Mouse (Mus musculus): ENCODE measurements around the gene Ppp1r12a. TPM values are rescaled to one million over a fixed set of nuclear protein-coding genes. Genes with fewer than 3 reads are reported as not detected.
"Not testable (repeated sequence)": the region's sequence is repeated elsewhere in the genome, so short reads cannot be mapped to it uniquely, and the experiment has no call there.

Ppp1r12a gene
- polyA plus RNA-seq, 1 experiment from 2014 or later = 99.4 TPM

DNA sequence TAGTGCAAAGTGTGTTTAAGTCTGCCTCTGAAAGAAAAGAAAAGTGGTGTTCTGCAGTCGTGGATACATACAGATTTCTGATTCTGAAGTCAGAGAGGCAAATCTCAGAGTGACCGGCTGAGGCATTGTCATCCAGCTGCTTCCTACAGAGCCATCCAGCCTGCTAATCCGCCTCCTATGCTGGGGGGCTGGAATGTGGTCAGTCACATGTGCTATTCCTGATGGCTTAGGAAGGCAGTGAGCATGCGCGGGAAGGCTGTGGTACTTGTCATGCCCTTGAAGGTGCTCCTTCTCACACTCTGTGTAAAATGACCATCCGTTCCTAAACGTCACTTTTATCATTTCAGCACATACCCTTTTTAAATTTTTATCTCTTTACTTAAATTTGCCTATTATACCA lies 109.2 kb downstream of the Ppp1r12a start:
- Histone ChIP-seq H3K36me3 (ENCODE audit: control insufficient read depth, insufficient read depth, low read length) (peaks cover 35% of the 10 kb centered on the region), H3K4me1 (replicated peaks; ENCODE audit: control insufficient read depth, insufficient read depth, low read length) (no peaks in the 10 kb centered on the region), H3K4me3 (ENCODE audit: low read length) (no peak overlapping the region), H3K9ac (ENCODE audit: low read length) (no peak overlapping the region), H3K27ac (ENCODE audit: low read length) (no peak overlapping the region), H3K27me3 (ENCODE audit: control insufficient read depth, insufficient read depth, low read depth, low read length) (no peaks in the 10 kb centered on the region), H3K9me3 (ENCODE audit: control insufficient read depth, low read length) (no peaks in the 10 kb centered on the region), H3K4me2 (ENCODE audit: low read depth, low read length) (no peak overlapping the region)
- WGBS = 83% methylated on average over 7 of the region's 7 CpGs
- ATAC-seq (ENCODE audit: low read depth) = no peak

DNA sequence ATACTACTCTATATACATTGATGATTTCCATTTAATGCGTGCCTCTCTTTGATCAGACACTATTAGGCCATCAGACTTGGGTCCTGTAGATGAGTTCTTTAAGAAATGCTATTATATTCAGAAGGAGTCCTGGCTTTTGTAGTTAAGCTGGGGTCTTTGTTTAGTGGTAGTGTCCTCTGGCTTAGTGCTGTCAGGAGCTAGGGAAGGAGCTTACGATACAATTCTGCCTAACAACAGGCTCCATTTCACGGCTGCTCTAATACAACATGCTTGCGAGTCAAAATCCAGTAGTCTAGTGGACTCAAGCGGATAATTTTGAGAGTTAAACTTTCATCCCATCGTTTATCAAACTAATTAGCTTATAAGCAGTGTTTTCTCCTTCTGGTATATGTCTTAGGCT lies 114.7 kb downstream of the Ppp1r12a start:
- H3K27ac ChIP-seq (ENCODE audit: low read length) = peak overlapping the region; percentile 30; the same call in 1 of the 2 replicates
- ATAC-seq (ENCODE audit: low read depth) = no peak
- H3K4me2 ChIP-seq (ENCODE audit: low read depth, low read length) = no peak overlapping the region
- H3K36me3 ChIP-seq (ENCODE audit: control insufficient read depth, insufficient read depth, low read length) = peaks cover 34% of the 10 kb centered on the region
- no peak overlapping the region for H3K9ac ChIP-seq (ENCODE audit: low read length)
- 87% methylated on average over 6 of the region's 6 CpGs for WGBS
- H3K4me1 ChIP-seq (replicated peaks; ENCODE audit: control insufficient read depth, insufficient read depth, low read length) = no peaks in the 10 kb centered on the region
- H3K27me3 ChIP-seq (ENCODE audit: control insufficient read depth, insufficient read depth, low read depth, low read length) = no peaks in the 10 kb centered on the region
- H3K4me3 ChIP-seq (ENCODE audit: low read length) = no peak overlapping the region
- no peaks in the 10 kb centered on the region for H3K9me3 ChIP-seq (ENCODE audit: control insufficient read depth, low read length)

DNA sequence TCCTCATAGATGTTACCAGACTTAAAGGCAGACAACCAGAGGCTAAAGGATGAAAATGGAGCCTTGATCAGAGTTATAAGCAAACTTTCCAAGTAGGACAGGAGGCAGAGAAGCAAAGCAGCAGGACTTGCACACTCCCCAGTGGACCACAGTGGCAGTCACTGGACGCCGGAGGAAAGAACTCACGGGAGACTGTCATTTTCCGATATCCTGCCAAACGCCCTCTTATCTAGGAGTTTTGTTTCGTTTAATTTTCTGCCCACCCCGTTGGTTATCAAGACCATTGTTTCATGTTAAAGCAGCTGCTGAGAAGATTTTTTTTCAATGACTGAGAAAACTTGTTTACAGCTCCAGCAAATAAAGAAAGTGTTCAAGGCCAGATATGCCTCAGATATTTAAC lies 115.2 kb downstream of the Ppp1r12a start:
- Histone ChIP-seq H3K9me3 (ENCODE audit: control insufficient read depth, low read length) (no peaks in the 10 kb centered on the region), H3K4me2 (ENCODE audit: low read depth, low read length) (no peak overlapping the region), H3K4me3 (ENCODE audit: low read length) (no peak overlapping the region), H3K9ac (ENCODE audit: low read length) (no peak overlapping the region), H3K4me1 (replicated peaks; ENCODE audit: control insufficient read depth, insufficient read depth, low read length) (no peaks in the 10 kb centered on the region), H3K27ac (ENCODE audit: low read length) (peak overlapping the region; percentile 30; the same call in 1 of the 2 replicates), H3K36me3 (ENCODE audit: control insufficient read depth, insufficient read depth, low read length) (peaks cover 32% of the 10 kb centered on the region), H3K27me3 (ENCODE audit: control insufficient read depth, insufficient read depth, low read depth, low read length) (no peaks in the 10 kb centered on the region)
- ATAC-seq (ENCODE audit: low read depth) = peak; percentile 52; the same call in 1 of the 2 replicates
- 26% methylated on average over 7 of the region's 7 CpGs for WGBS

DNA sequence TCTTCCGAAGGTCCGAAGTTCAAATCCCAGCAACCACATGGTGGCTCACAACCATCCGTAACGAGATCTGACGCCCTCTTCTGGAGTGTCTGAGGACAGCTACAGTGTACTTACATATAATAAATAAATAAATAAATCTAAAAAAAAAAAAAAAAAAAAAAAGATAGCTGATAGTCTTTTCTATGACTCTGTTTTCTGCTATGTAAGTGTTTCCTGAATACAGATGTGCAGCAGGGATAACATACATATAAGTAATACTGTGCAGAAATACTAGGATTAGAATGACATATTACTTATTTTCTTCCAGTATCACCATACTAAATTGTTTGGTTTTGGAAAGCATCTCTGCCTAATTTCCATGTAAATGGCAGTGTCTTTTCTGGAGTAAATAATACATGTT lies 119.1 kb downstream of the Ppp1r12a start:
- not testable (repeated sequence) for H3K4me1 ChIP-seq (replicated peaks; ENCODE audit: control insufficient read depth, insufficient read depth, low read length); H3K4me2 ChIP-seq (ENCODE audit: low read depth, low read length); H3K9ac ChIP-seq (ENCODE audit: low read length); ATAC-seq (ENCODE audit: low read depth); H3K27me3 ChIP-seq (ENCODE audit: control insufficient read depth, insufficient read depth, low read depth, low read length); H3K27ac ChIP-seq (ENCODE audit: low read length); H3K9me3 ChIP-seq (ENCODE audit: control insufficient read depth, low read length); H3K4me3 ChIP-seq (ENCODE audit: low read length)
- 100% methylated on average over 2 of the region's 5 CpGs for WGBS
- peaks cover 16% of the 10 kb centered on the region for H3K36me3 ChIP-seq (ENCODE audit: control insufficient read depth, insufficient read depth, low read length)

- H3K4me3 ChIP-seq (ENCODE audit: low read length) = no peak overlapping the region
- WGBS = 62% methylated on average over 6 of the region's 6 CpGs
- H3K36me3 ChIP-seq (ENCODE audit: control insufficient read depth, insufficient read depth, low read length) = peaks cover 16% of the 10 kb centered on the region
- H3K27me3 ChIP-seq (ENCODE audit: control insufficient read depth, insufficient read depth, low read depth, low read length) = no peaks in the 10 kb centered on the region
- no peaks in the 10 kb centered on the region for H3K9me3 ChIP-seq (ENCODE audit: control insufficient read depth, low read length)
- H3K4me1 ChIP-seq (replicated peaks; ENCODE audit: control insufficient read depth, insufficient read depth, low read length) = 0 out of 2 replicates have a peak, but pooled peaks cover 2% of the 10 kb centered on the region
- no peak overlapping the region for H3K27ac ChIP-seq (ENCODE audit: low read length)
- no peak overlapping the region for H3K9ac ChIP-seq (ENCODE audit: low read length)
- 0 out of 2 replicates have a peak, but pooled peaks have one; percentile 16 for ATAC-seq (ENCODE audit: low read depth)
- no peak overlapping the region for H3K4me2 ChIP-seq (ENCODE audit: low read depth, low read length)
These were observed 120.4 kb downstream of the Ppp1r12a start for GRCm38 (mm10) chr10:108282351-108282750.

GRCm38 (mm10) chr10:108283418-108283817 lies 121.4 kb downstream of the Ppp1r12a start:
- 84% methylated on average over 2 of the region's 2 CpGs for WGBS
- Histone ChIP-seq H3K9me3 (ENCODE audit: control insufficient read depth, low read length) (no peaks in the 10 kb centered on the region), H3K27ac (ENCODE audit: low read length) (no peak overlapping the region), H3K4me1 (replicated peaks; ENCODE audit: control insufficient read depth, insufficient read depth, low read length) (0 out of 2 replicates have a peak, but pooled peaks cover 2% of the 10 kb centered on the region), H3K4me3 (ENCODE audit: low read length) (no peak overlapping the region), H3K9ac (ENCODE audit: low read length) (no peak overlapping the region), H3K4me2 (ENCODE audit: low read depth, low read length) (no peak overlapping the region), H3K36me3 (ENCODE audit: control insufficient read depth, insufficient read depth, low read length) (peaks cover 12% of the 10 kb centered on the region), H3K27me3 (ENCODE audit: control insufficient read depth, insufficient read depth, low read depth, low read length) (no peaks in the 10 kb centered on the region)
- ATAC-seq (ENCODE audit: low read depth) = no peak

DNA sequence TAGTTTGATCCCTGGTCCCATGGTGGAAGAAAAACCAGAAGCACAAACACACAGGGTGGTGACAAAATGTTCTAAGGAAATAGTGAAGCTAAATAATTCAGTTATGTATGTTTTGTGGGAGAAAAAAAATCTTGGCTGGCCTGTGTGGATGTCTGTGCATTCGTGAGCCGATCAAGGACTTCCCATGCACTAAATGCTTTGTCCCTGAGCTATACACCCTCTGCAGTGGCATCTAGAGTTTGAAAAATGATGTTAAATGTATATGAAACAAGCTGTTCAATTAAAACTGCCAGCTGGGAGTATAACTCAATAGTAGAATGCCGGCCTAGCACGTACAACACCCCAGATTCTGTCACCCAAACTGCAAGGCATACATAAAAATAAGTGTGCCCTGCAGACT lies 121.8 kb downstream of the Ppp1r12a start:
- no peaks in the 10 kb centered on the region for H3K9me3 ChIP-seq (ENCODE audit: control insufficient read depth, low read length)
- H3K4me2 ChIP-seq (ENCODE audit: low read depth, low read length) = no peak overlapping the region
- H3K9ac ChIP-seq (ENCODE audit: low read length) = no peak overlapping the region
- H3K27me3 ChIP-seq (ENCODE audit: control insufficient read depth, insufficient read depth, low read depth, low read length) = no peaks in the 10 kb centered on the region
- peaks cover 11% of the 10 kb centered on the region for H3K36me3 ChIP-seq (ENCODE audit: control insufficient read depth, insufficient read depth, low read length)
- peak; percentile 45; the same call in 1 of the 2 replicates for ATAC-seq (ENCODE audit: low read depth)
- H3K27ac ChIP-seq (ENCODE audit: low read length) = no peak overlapping the region
- H3K4me3 ChIP-seq (ENCODE audit: low read length) = no peak overlapping the region
- 55% methylated on average over 4 of the region's 4 CpGs for WGBS
- 0 out of 2 replicates have a peak, but pooled peaks cover 2% of the 10 kb centered on the region for H3K4me1 ChIP-seq (replicated peaks; ENCODE audit: control insufficient read depth, insufficient read depth, low read length)

DNA sequence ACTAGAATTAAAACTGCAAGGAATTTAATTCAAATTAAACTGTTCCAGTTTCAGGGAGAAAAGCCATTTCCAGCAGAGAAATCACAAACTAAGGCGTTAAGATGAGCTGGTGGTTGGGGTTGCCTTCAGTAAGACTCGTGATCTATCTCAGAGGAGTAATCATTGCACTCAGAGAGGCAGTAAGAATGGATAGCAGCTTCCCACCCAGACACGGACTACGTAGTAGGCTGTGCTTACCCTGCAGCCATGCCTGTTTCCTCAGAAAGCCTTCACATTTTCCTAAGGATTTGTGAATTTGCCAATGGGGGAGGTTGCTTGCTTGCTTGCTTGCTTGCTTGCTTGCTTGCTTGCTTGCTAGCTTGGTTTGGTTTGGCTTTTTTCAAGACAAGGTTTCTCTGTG lies 122.5 kb downstream of the Ppp1r12a start:
- Histone ChIP-seq H3K4me3 (ENCODE audit: low read length) (no peak overlapping the region), H3K9me3 (ENCODE audit: control insufficient read depth, low read length) (no peaks in the 10 kb centered on the region), H3K36me3 (ENCODE audit: control insufficient read depth, insufficient read depth, low read length) (peaks cover 10% of the 10 kb centered on the region), H3K9ac (ENCODE audit: low read length) (no peak overlapping the region), H3K27ac (ENCODE audit: low read length) (no peak overlapping the region), H3K4me2 (ENCODE audit: low read depth, low read length) (no peak overlapping the region), H3K4me1 (replicated peaks; ENCODE audit: control insufficient read depth, insufficient read depth, low read length) (0 out of 2 replicates have a peak, but pooled peaks cover 2% of the 10 kb centered on the region), H3K27me3 (ENCODE audit: control insufficient read depth, insufficient read depth, low read depth, low read length) (no peaks in the 10 kb centered on the region)
- no peak for ATAC-seq (ENCODE audit: low read depth)
- WGBS = 81% methylated on average over 4 of the region's 4 CpGs

DNA sequence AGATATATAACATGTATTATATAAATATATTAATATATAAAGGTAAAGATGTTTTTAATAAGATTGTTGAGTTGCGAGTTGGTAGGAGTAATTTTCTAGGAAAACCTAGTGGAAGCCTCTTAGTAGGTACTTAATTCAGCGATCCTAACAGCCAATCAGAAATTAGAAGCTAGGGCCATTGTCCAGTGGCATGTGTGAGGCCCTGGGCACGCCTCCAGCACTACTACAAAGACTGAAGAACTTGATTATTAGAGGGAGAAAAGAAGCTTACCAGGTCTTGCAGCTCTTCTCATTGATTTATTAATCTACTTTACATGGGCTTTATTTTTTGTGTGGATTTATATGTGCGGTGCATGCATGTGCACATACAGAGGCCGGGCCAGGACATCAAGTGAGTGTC lies 123.0 kb downstream of the Ppp1r12a start:
- no peak for ATAC-seq (ENCODE audit: low read depth)
- Histone ChIP-seq H3K4me2 (ENCODE audit: low read depth, low read length) (no peak overlapping the region), H3K27ac (ENCODE audit: low read length) (no peak overlapping the region), H3K9me3 (ENCODE audit: control insufficient read depth, low read length) (no peaks in the 10 kb centered on the region), H3K4me1 (replicated peaks; ENCODE audit: control insufficient read depth, insufficient read depth, low read length) (0 out of 2 replicates have a peak, but pooled peaks cover 2% of the 10 kb centered on the region), H3K9ac (ENCODE audit: low read length) (no peak overlapping the region), H3K27me3 (ENCODE audit: control insufficient read depth, insufficient read depth, low read depth, low read length) (no peaks in the 10 kb centered on the region), H3K4me3 (ENCODE audit: low read length) (no peak overlapping the region), H3K36me3 (ENCODE audit: control insufficient read depth, insufficient read depth, low read length) (peaks cover 9% of the 10 kb centered on the region)
- WGBS = 91% methylated on average over 5 of the region's 5 CpGs
